Mouse (Mus musculus) cerebellum, adult 8-10 months (tissue): ENCODE measurements around the gene AA792892.
"Not testable (repeated sequence)": the region's sequence is repeated elsewhere in the genome, so short reads cannot be mapped to it uniquely, and the experiment has no call there.

Experiments used
- DNase-seq: peaks from one replicate; pipeline ENCODE4 v3.0.0; 2022

Gene AA792892

DNA sequence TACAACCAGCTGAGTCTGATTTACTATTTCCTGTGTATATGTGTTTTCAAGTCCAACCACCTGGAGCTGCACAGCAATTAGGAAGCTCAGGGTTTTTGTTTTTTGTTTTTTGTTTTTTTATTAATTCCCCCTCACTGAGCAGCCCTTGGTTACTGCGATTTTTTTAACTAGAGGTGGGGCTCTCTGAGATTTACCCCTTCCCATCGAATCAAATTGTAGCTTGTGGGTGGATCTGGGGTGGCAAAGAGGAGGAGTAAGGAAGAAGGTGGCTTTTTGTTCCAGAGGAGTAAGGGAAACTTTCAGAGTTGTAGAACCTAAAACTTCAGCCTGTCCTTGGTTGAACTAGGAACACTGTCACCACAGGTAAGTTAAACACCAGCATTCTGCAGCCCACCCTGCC lies at the start of gene AA792892:
AA792892 (plus strand) TSS at position 301 of the 400 bp plus-strand sequence.
- DNase-seq, result not testable (repeated sequence)

DNA sequence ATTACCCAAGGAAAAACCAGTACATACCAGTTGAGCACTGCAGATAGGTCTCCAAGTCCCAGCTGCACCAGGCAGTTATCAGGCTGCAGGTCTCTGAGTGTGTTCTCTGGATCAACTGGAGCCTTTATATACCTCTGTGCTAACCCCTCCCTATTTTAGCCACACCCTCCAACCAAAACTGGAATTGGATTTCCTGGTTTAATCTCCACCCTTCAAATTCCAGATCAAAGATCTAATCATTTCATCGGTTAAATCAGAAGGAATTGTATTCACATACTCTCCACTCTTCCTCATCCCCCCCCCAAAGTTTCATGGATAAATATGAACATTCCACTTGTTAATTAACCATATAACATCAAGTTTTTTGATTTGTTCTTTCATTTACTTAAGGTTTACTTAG lies 32.9 kb upstream of the AA792892 start, which contains the start of gene A430089I19Rik:
A430089I19Rik (minus strand) TSS at position 101 of the 400 bp plus-strand sequence.
- not testable (repeated sequence) for DNase-seq

DNA sequence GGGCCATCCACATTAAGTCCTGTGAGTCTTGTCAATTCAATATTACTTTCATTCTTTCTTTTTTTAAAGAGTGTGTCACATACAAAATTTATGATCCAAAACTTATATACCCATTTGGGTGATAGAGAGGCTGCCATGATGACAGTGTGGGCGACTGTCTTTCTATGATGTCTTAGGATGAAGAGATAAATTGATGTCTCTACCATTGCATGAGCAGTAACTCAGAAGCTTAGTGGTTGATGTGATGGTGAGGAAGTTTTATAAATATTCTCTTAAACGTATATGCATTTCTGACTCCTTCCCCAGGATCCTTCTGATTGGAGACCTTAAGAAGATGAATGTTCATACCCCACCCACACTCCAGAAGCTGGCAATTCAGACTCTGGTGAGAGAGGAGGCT lies 25.4 kb upstream of the AA792892 start, which contains the start of gene Gm6502:
Gm6502 (plus strand) TSS at position 301 of the 400 bp plus-strand sequence.
- DNase-seq, result not testable (repeated sequence)
